Mouse (Mus musculus): Measurements from ENCODE around the gene Faah.

- no peak for TF ChIP-seq CTCF (IDR thresholded peaks at IDR 0.05; ENCODE audit: borderline replicate concordance, insufficient read depth, low read length)
- no peak for TF ChIP-seq POLR2A (IDR thresholded peaks at IDR 0.05; ENCODE audit: low read depth, low read length)
These were observed 62.3 kb downstream of the Faah start for GRCm38 (mm10) chr4:115955494-115955775.

Data from embryonic fibroblast, embryonic 13.5 days (primary cell).